Mouse (Mus musculus): ENCODE data around the gene Gulp1. TPM values are rescaled to one million over a fixed set of nuclear protein-coding genes. Genes with fewer than 3 reads are reported as not detected.

The Gulp1 gene
- polyA plus RNA-seq, 1 experiment = 2.0 TPM

GRCm38 (mm10) chr1:44584886-44585385 is 33.6 kb downstream of the Gulp1 start:
- Histone ChIP-seq H3K79me2 (ENCODE audit: control insufficient read depth, insufficient read depth) (no peaks in the 10 kb centered on the region), H3ac (ENCODE audit: control insufficient read depth, insufficient read length) (no peak overlapping the region), H3K4me2 (ENCODE audit: low read depth) (peak overlapping the region; percentile 58), H3K36me3 (ENCODE audit: control insufficient read depth, insufficient read depth) (no peaks in the 10 kb centered on the region), H3K27me3 (ENCODE audit: control insufficient read depth, insufficient read depth, insufficient read length) (no peaks in the 10 kb centered on the region), H3K4me3 (no peak overlapping the region)
- TF ChIP-seq TCF3 (IDR thresholded peaks at IDR 0.05; ENCODE audit: insufficient read length, low read depth) = no peak
- TF ChIP-seq POLR2AphosphoS2 (IDR thresholded peaks at IDR 0.05; ENCODE audit: insufficient read length, low read depth) = no peak
- TF ChIP-seq TCF12 (IDR thresholded peaks at IDR 0.05; ENCODE audit: insufficient read depth, poor library complexity, severe bottlenecking) = peak; percentile 26
- TF ChIP-seq MYOG (IDR thresholded peaks at IDR 0.05; ENCODE audit: control insufficient read depth in 1 of 3, insufficient read depth in 1 of 3, insufficient read length in 2 of 3, low read depth in 2 of 3) = peak in 1 of 3 experiments; percentile 63
- 0 out of 2 replicates have a peak, but pooled peaks have one; percentile 4 for TF ChIP-seq CEBPB (IDR thresholded peaks at IDR 0.05; ENCODE audit: insufficient read depth, poor library complexity, severe bottlenecking)
- no peak for TF ChIP-seq POLR2A (IDR thresholded peaks at IDR 0.05; ENCODE audit: insufficient read length, low read depth)
- no peak for TF ChIP-seq SRF (IDR thresholded peaks at IDR 0.05; ENCODE audit: control insufficient read depth, insufficient read length, low read depth)
- peak in 1 of 3 experiments; percentile 73 for TF ChIP-seq MYOD1 (IDR thresholded peaks at IDR 0.05; ENCODE audit: control insufficient read depth in 1 of 3, insufficient read length in 2 of 3, low read depth in 2 of 3)
- TF ChIP-seq MAX (IDR thresholded peaks at IDR 0.05; ENCODE audit: low read depth) = no peak
- TF ChIP-seq E2F4 (IDR thresholded peaks at IDR 0.05; ENCODE audit: insufficient read depth) = no peak
- TF ChIP-seq USF1 (IDR thresholded peaks at IDR 0.05; ENCODE audit: low read depth) = no peak
- TF ChIP-seq REST (IDR thresholded peaks at IDR 0.05; ENCODE audit: insufficient read depth, insufficient read length) = no peak

GRCm38 (mm10) chr1:44591742-44592141 is 40.4 kb downstream of the Gulp1 start:
- Histone ChIP-seq H3K36me3 (ENCODE audit: control insufficient read depth, insufficient read depth) (no peaks in the 10 kb centered on the region), H3K4me2 (ENCODE audit: low read depth) (no peak overlapping the region), H3K79me2 (ENCODE audit: control insufficient read depth, insufficient read depth) (no peaks in the 10 kb centered on the region), H3ac (ENCODE audit: control insufficient read depth, insufficient read length) (no peak overlapping the region), H3K4me3 (no peak overlapping the region), H3K27me3 (ENCODE audit: control insufficient read depth, insufficient read depth, insufficient read length) (no peaks in the 10 kb centered on the region)
- peak in 1 of 3 experiments; percentile 52 for TF ChIP-seq MYOG (IDR thresholded peaks at IDR 0.05; ENCODE audit: control insufficient read depth in 1 of 3, insufficient read depth in 1 of 3, insufficient read length in 2 of 3, low read depth in 2 of 3)
- no peak for TF ChIP-seq TCF12 (IDR thresholded peaks at IDR 0.05; ENCODE audit: insufficient read depth, poor library complexity, severe bottlenecking)

- Histone ChIP-seq H3K79me2 (ENCODE audit: control insufficient read depth, insufficient read depth) (no peaks in the 10 kb centered on the region), H3K4me3 (no peak overlapping the region), H3K4me2 (ENCODE audit: low read depth) (no peak overlapping the region)
Observed at GRCm38 (mm10) chr1:44593109-44593508, 41.8 kb downstream of the Gulp1 start.

GRCm38 (mm10) chr1:44598312-44598711 is 47.0 kb downstream of the Gulp1 start:
- TF ChIP-seq POLR2AphosphoS2 (IDR thresholded peaks at IDR 0.05; ENCODE audit: insufficient read length, low read depth) (no peak), POLR2A (IDR thresholded peaks at IDR 0.05; ENCODE audit: insufficient read length, low read depth) (no peak), SRF (IDR thresholded peaks at IDR 0.05; ENCODE audit: control insufficient read depth, insufficient read length, low read depth) (no peak), MYOG (IDR thresholded peaks at IDR 0.05; ENCODE audit: control insufficient read depth in 1 of 3, insufficient read depth in 1 of 3, insufficient read length in 2 of 3, low read depth in 2 of 3) (no peak), TCF3 (IDR thresholded peaks at IDR 0.05; ENCODE audit: insufficient read length, low read depth) (no peak), MYOD1 (IDR thresholded peaks at IDR 0.05; ENCODE audit: control insufficient read depth in 1 of 3, insufficient read length in 2 of 3, low read depth in 2 of 3) (no peak), TCF12 (IDR thresholded peaks at IDR 0.05; ENCODE audit: insufficient read depth, poor library complexity, severe bottlenecking) (no peak), CEBPB (IDR thresholded peaks at IDR 0.05; ENCODE audit: insufficient read depth, poor library complexity, severe bottlenecking) (no peak), E2F4 (IDR thresholded peaks at IDR 0.05; ENCODE audit: insufficient read depth) (no peak), USF1 (IDR thresholded peaks at IDR 0.05; ENCODE audit: low read depth) (no peak)
- Histone ChIP-seq H3K36me3 (ENCODE audit: control insufficient read depth, insufficient read depth) (no peaks in the 10 kb centered on the region), H3K4me3 (no peak overlapping the region), H3K79me2 (ENCODE audit: control insufficient read depth, insufficient read depth) (no peaks in the 10 kb centered on the region), H3K4me2 (ENCODE audit: low read depth) (no peak overlapping the region), H3ac (ENCODE audit: control insufficient read depth, insufficient read length) (no peak overlapping the region), H3K27me3 (ENCODE audit: control insufficient read depth, insufficient read depth, insufficient read length) (no peaks in the 10 kb centered on the region)

More at GRCm38 (mm10) chr1:44593109-44593508, 41.8 kb downstream of the Gulp1 start:
- H3K27me3 ChIP-seq (ENCODE audit: control insufficient read depth, insufficient read depth, insufficient read length) = no peaks in the 10 kb centered on the region
- TF ChIP-seq E2F4 (IDR thresholded peaks at IDR 0.05; ENCODE audit: insufficient read depth) (no peak), TCF12 (IDR thresholded peaks at IDR 0.05; ENCODE audit: insufficient read depth, poor library complexity, severe bottlenecking) (no peak), REST (IDR thresholded peaks at IDR 0.05; ENCODE audit: insufficient read depth, insufficient read length) (no peak), USF1 (IDR thresholded peaks at IDR 0.05; ENCODE audit: low read depth) (no peak), POLR2AphosphoS2 (IDR thresholded peaks at IDR 0.05; ENCODE audit: insufficient read length, low read depth) (no peak), POLR2A (IDR thresholded peaks at IDR 0.05; ENCODE audit: insufficient read length, low read depth) (no peak)
- no peak overlapping the region for H3ac ChIP-seq (ENCODE audit: control insufficient read depth, insufficient read length)
- no peaks in the 10 kb centered on the region for H3K36me3 ChIP-seq (ENCODE audit: control insufficient read depth, insufficient read depth)

GRCm38 (mm10) chr1:44613294-44614041 is 62.2 kb downstream of the Gulp1 start:
- no peaks in the 10 kb centered on the region for H3K27me3 ChIP-seq (ENCODE audit: control insufficient read depth, insufficient read depth, insufficient read length)

More at GRCm38 (mm10) chr1:44613294-44614041, 62.2 kb downstream of the Gulp1 start:
- Histone ChIP-seq H3K4me3 (no peak overlapping the region), H3K36me3 (ENCODE audit: control insufficient read depth, insufficient read depth) (no peaks in the 10 kb centered on the region), H3ac (ENCODE audit: control insufficient read depth, insufficient read length) (no peak overlapping the region), H3K79me2 (ENCODE audit: control insufficient read depth, insufficient read depth) (no peaks in the 10 kb centered on the region), H3K4me2 (ENCODE audit: low read depth) (no peak overlapping the region)
- TF ChIP-seq MYOD1 (IDR thresholded peaks at IDR 0.05; ENCODE audit: control insufficient read depth in 1 of 3, insufficient read length in 2 of 3, low read depth in 2 of 3) = no peak
- TF ChIP-seq MYOG (IDR thresholded peaks at IDR 0.05; ENCODE audit: control insufficient read depth in 1 of 3, insufficient read depth in 1 of 3, insufficient read length in 2 of 3, low read depth in 2 of 3) = no peak

Data from myocyte (in vitro differentiated cells).